Mouse (Mus musculus) heart, adult 11 months (tissue): Measurements from ENCODE around the gene Gm21209.
"Not testable (repeated sequence)": the region's sequence is repeated elsewhere in the genome, so short reads cannot be mapped to it uniquely, and the experiment has no call there.

Experiments used
- DNase-seq: peaks from one replicate; pipeline ENCODE4 v3.0.0; 2022

Gm21209 gene

GRCm38 (mm10) chrY:49570856-49571255 is at the start of gene Gm21209:
Gm21209 (plus strand) TSS chrY:49571156.
- not testable (repeated sequence) for DNase-seq
